Mouse (Mus musculus): Measurements from ENCODE around the gene Tnfsf9. TPM values are rescaled to one million over a fixed set of nuclear protein-coding genes. Genes with fewer than 3 reads are reported as not detected.

Tnfsf9 gene
- polyA plus RNA-seq, 1 experiment from 2014 or later = 9.3 TPM

GRCm38 (mm10) chr17:57153787-57154186, 48.7 kb downstream of the Tnfsf9 start:
- no peak overlapping the region for H3K27ac ChIP-seq (replicated peaks; ENCODE audit: low read depth, low read length)
- no peaks in the 10 kb centered on the region for H3K9me3 ChIP-seq (ENCODE audit: control insufficient read depth, low read length)
- H3K4me3 ChIP-seq (ENCODE audit: low read depth, low read length) = no peak overlapping the region
- ATAC-seq (ENCODE audit: insufficient number of reproducible peaks, low FRiP score, low TSS enrichment, low read depth) (no peak), DNase-seq (ENCODE audit: low spot score) (no peak)
- H3K27me3 ChIP-seq (ENCODE audit: control insufficient read depth, insufficient read depth, low read length) = peaks cover 17% of the 10 kb centered on the region
- WGBS = 85% methylated on average over 4 of the region's 4 CpGs
- H3K4me2 ChIP-seq (ENCODE audit: low read depth, severe bottlenecking) = no peak overlapping the region
- no peaks in the 10 kb centered on the region for H3K36me3 ChIP-seq (ENCODE audit: control insufficient read depth, insufficient read depth, low read length)
- no peaks in the 10 kb centered on the region for H3K4me1 ChIP-seq (ENCODE audit: control insufficient read depth, insufficient read depth, low read length)
- H3K9ac ChIP-seq (ENCODE audit: low read length) = no peak overlapping the region

Other genes with a start within 250 kb of the Tnfsf9 start
- gene Acsbg2, start 230.9 kb upstream of the Tnfsf9 start, polyA plus RNA-seq (2014; fragmentation: Nextera tagmentation; extraction: Ambion mirVana) = not detected in 2 replicates
- 0.40 and 0.50 TPM in 2 replicates for gene 1700061G19Rik, start 229.8 kb upstream of the Tnfsf9 start, polyA plus RNA-seq (2014; fragmentation: Nextera tagmentation; extraction: Ambion mirVana)
- 33.6 and 43.1 TPM in 2 replicates for gene Mllt1, start 169.9 kb upstream of the Tnfsf9 start, polyA plus RNA-seq (2014; fragmentation: Nextera tagmentation; extraction: Ambion mirVana)
- gene Acer1, start 123.2 kb upstream of the Tnfsf9 start, polyA plus RNA-seq (2014; fragmentation: Nextera tagmentation; extraction: Ambion mirVana) = not detected in 2 replicates
- 155 and 159 TPM in 2 replicates for gene Clpp, start 115.0 kb upstream of the Tnfsf9 start, polyA plus RNA-seq (2014; fragmentation: Nextera tagmentation; extraction: Ambion mirVana)
- gene Alkbh7, start 108.0 kb upstream of the Tnfsf9 start, polyA plus RNA-seq (2014; fragmentation: Nextera tagmentation; extraction: Ambion mirVana) = 40.2 and 42.1 TPM in 2 replicates
- 0.72 TPM in 1 of 2 replicates, not detected in the other for gene Pspn, start 105.3 kb upstream of the Tnfsf9 start, polyA plus RNA-seq (2014; fragmentation: Nextera tagmentation; extraction: Ambion mirVana)
- gene Gtf2f1, start 94.0 kb upstream of the Tnfsf9 start, polyA plus RNA-seq (2014; fragmentation: Nextera tagmentation; extraction: Ambion mirVana) = 73.8 and 76.6 TPM in 2 replicates
- 0.21 and 0.37 TPM in 2 replicates for gene Gm17949, start 93.9 kb upstream of the Tnfsf9 start, polyA plus RNA-seq (2014; fragmentation: Nextera tagmentation; extraction: Ambion mirVana)
- gene Khsrp, start 73.8 kb upstream of the Tnfsf9 start, polyA plus RNA-seq (2014; fragmentation: Nextera tagmentation; extraction: Ambion mirVana) = 48.4 and 48.7 TPM in 2 replicates
- gene Slc25a41, start 63.7 kb upstream of the Tnfsf9 start, polyA plus RNA-seq (2014; fragmentation: Nextera tagmentation; extraction: Ambion mirVana) = not detected in 2 replicates
- gene Crb3, start 46.2 kb upstream of the Tnfsf9 start, polyA plus RNA-seq (2014; fragmentation: Nextera tagmentation; extraction: Ambion mirVana) = 1.0 and 1.1 TPM in 2 replicates
- gene Slc25a23, start 45.5 kb upstream of the Tnfsf9 start, polyA plus RNA-seq (2014; fragmentation: Nextera tagmentation; extraction: Ambion mirVana) = 4.5 TPM in 2 replicates
- gene Dennd1c, start 26.8 kb upstream of the Tnfsf9 start, polyA plus RNA-seq (2014; fragmentation: Nextera tagmentation; extraction: Ambion mirVana) = 0.43 and 0.51 TPM in 2 replicates
- 11.1 and 11.8 TPM in 2 replicates for gene Tubb4a, start 17.5 kb upstream of the Tnfsf9 start, polyA plus RNA-seq (2014; fragmentation: Nextera tagmentation; extraction: Ambion mirVana)
- gene Cd70, start 44.5 kb downstream of the Tnfsf9 start, polyA plus RNA-seq (2014; fragmentation: Nextera tagmentation; extraction: Ambion mirVana) = not detected in 2 replicates
- gene Tnfsf14, start 88.9 kb downstream of the Tnfsf9 start, polyA plus RNA-seq (2014; fragmentation: Nextera tagmentation; extraction: Ambion mirVana) = 0.17 and 0.31 TPM in 2 replicates
- 0.03 and 0.21 TPM in 2 replicates for gene C3, start 122.8 kb downstream of the Tnfsf9 start, polyA plus RNA-seq (2014; fragmentation: Nextera tagmentation; extraction: Ambion mirVana)
- gene Gpr108, start 143.1 kb downstream of the Tnfsf9 start, polyA plus RNA-seq (2014; fragmentation: Nextera tagmentation; extraction: Ambion mirVana) = 28.2 and 30.8 TPM in 2 replicates
- gene Trip10, start 144.1 kb downstream of the Tnfsf9 start, polyA plus RNA-seq (2014; fragmentation: Nextera tagmentation; extraction: Ambion mirVana) = 27.8 and 28.4 TPM in 2 replicates
- gene Vav1, start 173.8 kb downstream of the Tnfsf9 start, polyA plus RNA-seq (2014; fragmentation: Nextera tagmentation; extraction: Ambion mirVana) = 1.6 and 1.7 TPM in 2 replicates